Mouse (Mus musculus) intestine, embryonic 14.5 days (tissue): ENCODE data around the gene Bcl9. TPM values are rescaled to one million over a fixed set of nuclear protein-coding genes. Genes with fewer than 3 reads are reported as not detected.

ENCODE experiments used
- ATAC-seq: fragments of 200-750 bp; cut with Nextera tagmentation; replicated peaks from 2 replicates; pipeline ENCODE4 v1.8.0; 2017; ENCODE audit warnings: low read depth, moderate number of reproducible peaks, moderate TSS enrichment, moderate library complexity; ENCODE audit not compliant: low FRiP score, low TSS enrichment
- DNase-seq: peaks from one replicate; pipeline ENCODE4 v3.0.0-alpha.2; 2018; ENCODE audit warnings: low spot score
- H3K27ac ChIP-seq: fragments of 300-500 bp; sonication (generic); 2 replicates; pipeline ENCODE4 v1.5.1; 2014; ENCODE audit warnings: low read depth, mild to moderate bottlenecking, control low read depth
- H3K27me3 ChIP-seq: fragments of 300-500 bp; sonication (generic); replicated peaks from 2 replicates; pipeline ENCODE4 v1.6.1; 2014; ENCODE audit warnings: low read length, control low read depth; ENCODE audit not compliant: control insufficient read depth, insufficient read depth
- H3K36me3 ChIP-seq: fragments of 300-500 bp; sonication (generic); 2 replicates; pipeline ENCODE4 v1.6.1; 2014; ENCODE audit warnings: low read length, control low read depth; ENCODE audit not compliant: control insufficient read depth, insufficient read depth
- H3K4me1 ChIP-seq: fragments of 300-500 bp; sonication (generic); replicated peaks from 2 replicates; pipeline ENCODE4 v1.6.1; 2014; ENCODE audit warnings: low read length, control low read depth, mixed read lengths; ENCODE audit not compliant: control insufficient read depth, insufficient read depth
- H3K4me2 ChIP-seq: fragments of 300-500 bp; sonication (generic); 2 replicates; pipeline ENCODE4 v1.6.1; 2014; ENCODE audit warnings: low read length
- H3K4me3 ChIP-seq: fragments of 300-500 bp; sonication (generic); 2 replicates; pipeline ENCODE4 v1.5.1; 2014; ENCODE audit warnings: low read depth, low read length, control low read depth, mixed read lengths
- H3K9ac ChIP-seq: fragments of 300-500 bp; sonication (generic); 2 replicates; pipeline ENCODE4 v1.6.1; 2014; ENCODE audit warnings: mild to moderate bottlenecking, low read length
- H3K9me3 ChIP-seq: fragments of 300-500 bp; sonication (generic); 2 replicates; pipeline ENCODE4 v1.6.1; 2016; ENCODE audit warnings: low read length, control low read depth; ENCODE audit not compliant: control insufficient read depth
- WGBS: fragments of 180-500 bp; shearing (Covaris S2); extraction: QIAGEN DNeasy Blood & Tissue Kit; methylation state at CpG from one replicate; pipeline ENCODE4 v1.1.7; 2014; 5-methylcytosine and 5-hydroxymethylcytosine counted together
- polyA plus RNA-seq: library from polyadenylated mRNA; unstranded; fragments of >200 nt; fragmentation: Nextera tagmentation; extraction: Ambion mirVana; gene quantifications from 2 replicates; pipeline ENCODE4 v1.2.1, GENCODE M21; 2014

Gene Bcl9
- polyA plus RNA-seq, 1 experiment from 2014 or later: 50.3 TPM

GRCm38 (mm10) chr3:97199261-97199660 lies 98.5 kb downstream of the Bcl9 start:
- Histone ChIP-seq H3K4me1 (no peaks in the 10 kb centered on the region), H3K27ac (no peak overlapping the region), H3K9ac (no peak overlapping the region), H3K4me2 (no peak overlapping the region), H3K27me3 (no peaks in the 10 kb centered on the region), H3K9me3 (no peaks in the 10 kb centered on the region), H3K4me3 (no peak overlapping the region), H3K36me3 (peaks cover 9% of the 10 kb centered on the region)
- DNase-seq (no peak), ATAC-seq (no peak)
- WGBS: 25% methylated on average over 4 of the region's 4 CpGs

- Histone ChIP-seq H3K9me3 (no peaks in the 10 kb centered on the region), H3K4me2 (no peak overlapping the region), H3K4me1 (no peaks in the 10 kb centered on the region), H3K9ac (no peak overlapping the region), H3K27me3 (no peaks in the 10 kb centered on the region), H3K4me3 (no peak overlapping the region), H3K36me3 (no peaks in the 10 kb centered on the region), H3K27ac (no peak overlapping the region)
- no peak for ATAC-seq
- 84% methylated on average over 8 of the region's 8 CpGs for WGBS
- DNase-seq: no peak
These were observed 101.1 kb downstream of the Bcl9 start for GRCm38 (mm10) chr3:97196571-97196970.

GRCm38 (mm10) chr3:97185098-97185860 lies 112.4 kb downstream of the Bcl9 start:
- Histone ChIP-seq H3K4me1 (no peaks in the 10 kb centered on the region), H3K27ac (no peak overlapping the region), H3K27me3 (no peaks in the 10 kb centered on the region), H3K9me3 (no peaks in the 10 kb centered on the region), H3K4me3 (no peak overlapping the region), H3K36me3 (no peaks in the 10 kb centered on the region), H3K9ac (no peak overlapping the region), H3K4me2 (no peak overlapping the region)
- WGBS: 40% methylated on average over 10 of the region's 10 CpGs
- DNase-seq: peak; percentile 82
- ATAC-seq: 0 out of 2 replicates have a peak, but pooled peaks have one; percentile 37

GRCm38 (mm10) chr3:97183810-97184209 lies 113.9 kb downstream of the Bcl9 start:
- no peak overlapping the region for H3K4me2 ChIP-seq
- H3K9ac ChIP-seq: no peak overlapping the region
- no peak overlapping the region for H3K27ac ChIP-seq
- DNase-seq (no peak), ATAC-seq (no peak)
- no peak overlapping the region for H3K4me3 ChIP-seq
- no peaks in the 10 kb centered on the region for H3K36me3 ChIP-seq
- no peaks in the 10 kb centered on the region for H3K4me1 ChIP-seq
- WGBS: 37% methylated on average over 3 of the region's 3 CpGs
- no peaks in the 10 kb centered on the region for H3K27me3 ChIP-seq
- H3K9me3 ChIP-seq: no peaks in the 10 kb centered on the region

GRCm38 (mm10) chr3:97180527-97180926 lies 117.2 kb downstream of the Bcl9 start:
- H3K36me3 ChIP-seq: no peaks in the 10 kb centered on the region
- 33% methylated on average over 6 of the region's 6 CpGs for WGBS

GRCm38 (mm10) chr3:97178885-97179284 lies 118.8 kb downstream of the Bcl9 start:
- no peak for DNase-seq
- no peak overlapping the region for H3K4me3 ChIP-seq
- H3K4me1 ChIP-seq: no peaks in the 10 kb centered on the region
- no peaks in the 10 kb centered on the region for H3K36me3 ChIP-seq
- no peak overlapping the region for H3K4me2 ChIP-seq
- H3K27ac ChIP-seq: no peak overlapping the region
- ATAC-seq: no peak
- H3K27me3 ChIP-seq: no peaks in the 10 kb centered on the region
- H3K9me3 ChIP-seq: no peaks in the 10 kb centered on the region
- WGBS: 67% methylated on average over 6 of the region's 6 CpGs
- H3K9ac ChIP-seq: no peak overlapping the region

More at GRCm38 (mm10) chr3:97180527-97180926, 117.2 kb downstream of the Bcl9 start:
- Histone ChIP-seq H3K4me1 (no peaks in the 10 kb centered on the region), H3K27ac (no peak overlapping the region), H3K4me3 (no peak overlapping the region), H3K4me2 (peak overlapping the region; percentile 29; the same call in 1 of the 2 replicates), H3K27me3 (no peaks in the 10 kb centered on the region), H3K9ac (no peak overlapping the region), H3K9me3 (no peaks in the 10 kb centered on the region)
- ATAC-seq (no peak), DNase-seq (no peak)

GRCm38 (mm10) chr3:97172632-97173031 lies 125.1 kb downstream of the Bcl9 start:
- no peak overlapping the region for H3K4me2 ChIP-seq
- ATAC-seq: no peak
- H3K36me3 ChIP-seq: peaks cover 12% of the 10 kb centered on the region
- no peaks in the 10 kb centered on the region for H3K4me1 ChIP-seq
- H3K4me3 ChIP-seq: no peak overlapping the region
- no peak for DNase-seq
- no peak overlapping the region for H3K27ac ChIP-seq
- 84% methylated on average over 5 of the region's 5 CpGs for WGBS
- H3K9me3 ChIP-seq: no peaks in the 10 kb centered on the region
- H3K27me3 ChIP-seq: no peaks in the 10 kb centered on the region
- no peak overlapping the region for H3K9ac ChIP-seq

- no peaks in the 10 kb centered on the region for H3K27me3 ChIP-seq
- H3K9ac ChIP-seq: no peak overlapping the region
- DNase-seq: no peak
- no peak for ATAC-seq
- H3K36me3 ChIP-seq: peaks cover 12% of the 10 kb centered on the region
- no peak overlapping the region for H3K4me3 ChIP-seq
- H3K4me1 ChIP-seq: no peaks in the 10 kb centered on the region
- H3K27ac ChIP-seq: no peak overlapping the region
- H3K4me2 ChIP-seq: no peak overlapping the region
- H3K9me3 ChIP-seq: no peaks in the 10 kb centered on the region
- 76% methylated on average over 9 of the region's 9 CpGs for WGBS
These were observed 125.5 kb downstream of the Bcl9 start for GRCm38 (mm10) chr3:97172231-97172630.

GRCm38 (mm10) chr3:97171531-97171930 lies 126.2 kb downstream of the Bcl9 start:
- H3K4me2 ChIP-seq: no peak overlapping the region
- H3K9me3 ChIP-seq: no peaks in the 10 kb centered on the region
- 78% methylated on average over 6 of the region's 6 CpGs for WGBS
- peaks cover 12% of the 10 kb centered on the region for H3K36me3 ChIP-seq
- no peaks in the 10 kb centered on the region for H3K4me1 ChIP-seq
- no peaks in the 10 kb centered on the region for H3K27me3 ChIP-seq
- DNase-seq (no peak), ATAC-seq (no peak)
- H3K4me3 ChIP-seq: no peak overlapping the region
- H3K9ac ChIP-seq: no peak overlapping the region
- no peak overlapping the region for H3K27ac ChIP-seq
